Mouse (Mus musculus): ENCODE results near the gene Pacs1. TPM values are rescaled to one million over a fixed set of nuclear protein-coding genes. Genes with fewer than 3 reads are reported as not detected.
A peak's percentile ranks its signal among the peaks of the same experiment; 100 is the strongest.

Gene Pacs1
- total RNA-seq (2014; fragmentation: Nextera tagmentation) (49.8 and 53.3 TPM in 2 replicates), total RNA-seq (2017) (9.8 TPM in 2 replicates), polyA plus RNA-seq (2012) (39.0 and 50.6 TPM in 2 replicates)

- peaks cover 58% of the 10 kb centered on the region for H3K4me1 ChIP-seq (ENCODE audit: insufficient read depth, low read depth, low read length)
- no peaks in the 10 kb centered on the region for H3K27me3 ChIP-seq (ENCODE audit: insufficient read depth, low read length)
- peak within 1 kb of the TSS; percentile 94 for H3K4me3 ChIP-seq (ENCODE audit: low read depth, low read length)
- H3K36me3 ChIP-seq (replicated peaks): peaks cover 51% of the 10 kb centered on the region
- no peaks in the 10 kb centered on the region for H3K9me3 ChIP-seq (replicated peaks)
- DNase-seq (ENCODE audit: low spot score) (peak; percentile 92), ATAC-seq (ENCODE audit: extremely low read depth, insufficient number of reproducible peaks, low FRiP score, poor library complexity, severe bottlenecking) (peak; percentile 46)
- TF ChIP-seq CTCF (IDR thresholded peaks at IDR 0.05; ENCODE audit: low read depth, low read length) (no peak), TAL1 (conservative IDR thresholded peaks at IDR 0.05; ENCODE audit: low read depth, low read length) (no peak), POLR2AphosphoS5 (IDR thresholded peaks at IDR 0.05; ENCODE audit: insufficient replicate concordance, low read depth, low read length) (no peak), GATA1 (IDR thresholded peaks at IDR 0.05; ENCODE audit: borderline replicate concordance, low read length) (no peak), GATA2 (IDR thresholded peaks at IDR 0.05; ENCODE audit: borderline replicate concordance, low read depth, low read length) (no peak)
Measured at GRCm38 (mm10) chr19:5272801-5273733, at the start of gene Pacs1. Gene Pacs1, minus strand, starts transcription at chr19:5273119.

- DNase-seq (ENCODE audit: low spot score): no peak
- Histone ChIP-seq H3K36me3 (replicated peaks) (no peaks in the 10 kb centered on the region), H3K9me3 (replicated peaks) (peaks cover 16% of the 10 kb centered on the region), H3K27me3 (ENCODE audit: insufficient read depth, low read length) (peaks cover 6% of the 10 kb centered on the region; the same call in 1 of the 2 replicates), H3K4me1 (ENCODE audit: insufficient read depth, low read depth, low read length) (no peaks in the 10 kb centered on the region), H3K4me3 (ENCODE audit: low read depth, low read length) (no peak overlapping the region)
- no peak for TF ChIP-seq GATA1 (IDR thresholded peaks at IDR 0.05; ENCODE audit: borderline replicate concordance, low read length)
- TF ChIP-seq GATA2 (IDR thresholded peaks at IDR 0.05; ENCODE audit: borderline replicate concordance, low read depth, low read length): no peak
- no peak for TF ChIP-seq POLR2AphosphoS5 (IDR thresholded peaks at IDR 0.05; ENCODE audit: insufficient replicate concordance, low read depth, low read length)
- no peak for TF ChIP-seq TAL1 (conservative IDR thresholded peaks at IDR 0.05; ENCODE audit: low read depth, low read length)
- TF ChIP-seq CTCF (IDR thresholded peaks at IDR 0.05; ENCODE audit: low read depth, low read length): no peak
- no peak for ATAC-seq (ENCODE audit: extremely low read depth, insufficient number of reproducible peaks, low FRiP score, poor library complexity, severe bottlenecking)
Measured at GRCm38 (mm10) chr19:5313189-5313588, 40.3 kb upstream of the Pacs1 start.

- Histone ChIP-seq H3K4me3 (ENCODE audit: low read depth, low read length) (no peak overlapping the region), H3K36me3 (replicated peaks) (no peaks in the 10 kb centered on the region), H3K4me1 (ENCODE audit: insufficient read depth, low read depth, low read length) (no peaks in the 10 kb centered on the region), H3K27me3 (ENCODE audit: insufficient read depth, low read length) (peaks cover 22% of the 10 kb centered on the region), H3K9me3 (replicated peaks) (peaks cover 15% of the 10 kb centered on the region)
- ATAC-seq (ENCODE audit: extremely low read depth, insufficient number of reproducible peaks, low FRiP score, poor library complexity, severe bottlenecking): no peak
- DNase-seq (ENCODE audit: low spot score): peak; percentile 28
- TF ChIP-seq GATA1 (IDR thresholded peaks at IDR 0.05; ENCODE audit: borderline replicate concordance, low read length): no peak
- no peak for TF ChIP-seq TAL1 (conservative IDR thresholded peaks at IDR 0.05; ENCODE audit: low read depth, low read length)
Measured at GRCm38 (mm10) chr19:5309025-5309424, 36.1 kb upstream of the Pacs1 start.

- H3K9me3 ChIP-seq (replicated peaks): peaks cover 15% of the 10 kb centered on the region
- peaks cover 31% of the 10 kb centered on the region for H3K27me3 ChIP-seq (ENCODE audit: insufficient read depth, low read length)
- H3K4me1 ChIP-seq (ENCODE audit: insufficient read depth, low read depth, low read length): peaks cover 4% of the 10 kb centered on the region; the same call in 1 of the 2 replicates
- no peaks in the 10 kb centered on the region for H3K36me3 ChIP-seq (replicated peaks)
- DNase-seq (ENCODE audit: low spot score) (no peak), ATAC-seq (ENCODE audit: extremely low read depth, insufficient number of reproducible peaks, low FRiP score, poor library complexity, severe bottlenecking) (no peak)
- TF ChIP-seq GATA1 (IDR thresholded peaks at IDR 0.05; ENCODE audit: borderline replicate concordance, low read length) (no peak), CTCF (IDR thresholded peaks at IDR 0.05; ENCODE audit: low read depth, low read length) (no peak), TAL1 (conservative IDR thresholded peaks at IDR 0.05; ENCODE audit: low read depth, low read length) (no peak), GATA2 (IDR thresholded peaks at IDR 0.05; ENCODE audit: borderline replicate concordance, low read depth, low read length) (no peak), POLR2AphosphoS5 (IDR thresholded peaks at IDR 0.05; ENCODE audit: insufficient replicate concordance, low read depth, low read length) (no peak)
- peak overlapping the region; percentile 5; the same call in 1 of the 2 replicates for H3K4me3 ChIP-seq (ENCODE audit: low read depth, low read length)
Measured at GRCm38 (mm10) chr19:5306968-5307734, 34.2 kb upstream of the Pacs1 start.

GRCm38 (mm10) chr19:5306279-5306678 lies 33.4 kb upstream of the Pacs1 start:
- Histone ChIP-seq H3K36me3 (replicated peaks) (no peaks in the 10 kb centered on the region), H3K4me3 (ENCODE audit: low read depth, low read length) (no peak overlapping the region), H3K9me3 (replicated peaks) (peaks cover 15% of the 10 kb centered on the region), H3K4me1 (ENCODE audit: insufficient read depth, low read depth, low read length) (peaks cover 4% of the 10 kb centered on the region; the same call in 1 of the 2 replicates), H3K27me3 (ENCODE audit: insufficient read depth, low read length) (peaks cover 31% of the 10 kb centered on the region)
- TF ChIP-seq POLR2AphosphoS5 (IDR thresholded peaks at IDR 0.05; ENCODE audit: insufficient replicate concordance, low read depth, low read length): no peak
- TF ChIP-seq GATA1 (IDR thresholded peaks at IDR 0.05; ENCODE audit: borderline replicate concordance, low read length): no peak
- TF ChIP-seq GATA2 (IDR thresholded peaks at IDR 0.05; ENCODE audit: borderline replicate concordance, low read depth, low read length): no peak
- TF ChIP-seq CTCF (IDR thresholded peaks at IDR 0.05; ENCODE audit: low read depth, low read length): no peak
- TF ChIP-seq TAL1 (conservative IDR thresholded peaks at IDR 0.05; ENCODE audit: low read depth, low read length): no peak
- DNase-seq (ENCODE audit: low spot score) (no peak), ATAC-seq (ENCODE audit: extremely low read depth, insufficient number of reproducible peaks, low FRiP score, poor library complexity, severe bottlenecking) (no peak)

GRCm38 (mm10) chr19:5302455-5302854 lies 29.5 kb upstream of the Pacs1 start:
- ATAC-seq (ENCODE audit: extremely low read depth, insufficient number of reproducible peaks, low FRiP score, poor library complexity, severe bottlenecking): no peak
- H3K4me1 ChIP-seq (ENCODE audit: insufficient read depth, low read depth, low read length): peaks cover 24% of the 10 kb centered on the region
- peaks cover 10% of the 10 kb centered on the region for H3K9me3 ChIP-seq (replicated peaks)
- peak; percentile 54; the same call in 1 of the 2 replicates for TF ChIP-seq CTCF (IDR thresholded peaks at IDR 0.05; ENCODE audit: low read depth, low read length)
- no peak for TF ChIP-seq POLR2AphosphoS5 (IDR thresholded peaks at IDR 0.05; ENCODE audit: insufficient replicate concordance, low read depth, low read length)
- DNase-seq (ENCODE audit: low spot score): peak; percentile 50
- no peak overlapping the region for H3K4me3 ChIP-seq (ENCODE audit: low read depth, low read length)
- H3K27me3 ChIP-seq (ENCODE audit: insufficient read depth, low read length): peaks cover 36% of the 10 kb centered on the region
- H3K36me3 ChIP-seq (replicated peaks): no peaks in the 10 kb centered on the region

Data from G1E (cell line).